Mouse (Mus musculus) lung, adult 2 months (tissue): ENCODE data around the gene A2ml1.

ENCODE experiments used
- CTCF ChIP-seq: fragments of 200-500 bp; IDR thresholded peaks from 2 replicates; pipeline ENCODE4 v1.5.1; 2011; ENCODE audit warnings: mild to moderate bottlenecking, low read length, control low read depth; ENCODE audit not compliant: insufficient read depth
- POLR2A ChIP-seq: fragments of 200-500 bp; IDR thresholded peaks from 2 replicates; pipeline ENCODE4 v1.6.1; 2011; ENCODE audit warnings: low read depth, mild to moderate bottlenecking, control low read depth, low read length, borderline replicate concordance; ENCODE audit errors: extremely low read depth

- no peak for TF ChIP-seq POLR2A
- no peak for TF ChIP-seq CTCF
Measured at GRCm38 (mm10) chr6:128545402-128545801, 36.0 kb downstream of the A2ml1 start.
